Mouse (Mus musculus) small intestine, adult 2 months (tissue): ENCODE data around the gene Fam189a1.
A peak's percentile ranks its signal among the peaks of the same experiment; 100 is the strongest.

Source experiments
- CTCF ChIP-seq: fragments of 200-500 bp; IDR thresholded peaks from 2 replicates; pipeline ENCODE4 v1.5.1; 2012; ENCODE audit warnings: low read depth, mild to moderate bottlenecking, control low read depth, inconsistent platforms, low read length, moderate library complexity, mixed read lengths; ENCODE audit not compliant: insufficient replicate concordance, insufficient read length; ENCODE audit errors: extremely low read depth
- POLR2A ChIP-seq: fragments of 200-500 bp; IDR thresholded peaks from 2 replicates; pipeline ENCODE4 v1.6.1; 2012; ENCODE audit warnings: low read depth, mild to moderate bottlenecking, control low read depth, inconsistent platforms, low read length, moderate library complexity

- no peak for TF ChIP-seq POLR2A
- peak; percentile 58; the same call in 1 of the 2 replicates for TF ChIP-seq CTCF
Measured at GRCm38 (mm10) chr7:65073555-65073954, 82.8 kb downstream of the Fam189a1 start.
